Mouse (Mus musculus) intestine, embryonic 15.5 days (tissue): ENCODE results near the gene Coa7. TPM values are rescaled to one million over a fixed set of nuclear protein-coding genes. Genes with fewer than 3 reads are reported as not detected.

Experiments
- ATAC-seq: fragments of 200-750 bp; cut with Nextera tagmentation; 2 replicates; pipeline ENCODE4 v1.8.0; 2017; ENCODE audit warnings: moderate TSS enrichment, moderate library complexity
- H3K27ac ChIP-seq: fragments of 300-500 bp; sonication (generic); 2 replicates; pipeline ENCODE4 v1.5.1; 2015; ENCODE audit warnings: mild to moderate bottlenecking, inconsistent platforms
- H3K27me3 ChIP-seq: fragments of 300-500 bp; sonication (generic); replicated peaks from 2 replicates; pipeline ENCODE4 v1.6.1; 2015; ENCODE audit warnings: inconsistent platforms
- H3K36me3 ChIP-seq: fragments of 300-500 bp; sonication (generic); 2 replicates; pipeline ENCODE4 v1.6.1; 2015; ENCODE audit warnings: inconsistent platforms
- H3K4me1 ChIP-seq: fragments of 300-500 bp; sonication (generic); replicated peaks from 2 replicates; pipeline ENCODE4 v1.6.1; 2015; ENCODE audit warnings: inconsistent platforms
- H3K4me2 ChIP-seq: fragments of 300-500 bp; sonication (generic); replicated peaks from 2 replicates; pipeline ENCODE4 v1.6.1; 2015; ENCODE audit warnings: mild to moderate bottlenecking, inconsistent platforms
- H3K4me3 ChIP-seq: fragments of 300-500 bp; sonication (generic); replicated peaks from 2 replicates; pipeline ENCODE4 v1.5.1; 2015; ENCODE audit warnings: inconsistent platforms
- H3K9ac ChIP-seq: fragments of 300-500 bp; sonication (generic); 2 replicates; pipeline ENCODE4 v1.6.1; 2015; ENCODE audit warnings: inconsistent platforms
- H3K9me3 ChIP-seq: fragments of 300-500 bp; sonication (generic); 2 replicates; pipeline ENCODE4 v1.6.1; 2016; ENCODE audit warnings: inconsistent platforms
- WGBS: fragments of 180-500 bp; shearing (Covaris S2); methylation state at CpG from one replicate; pipeline ENCODE4 v1.1.7; 2015; 5-methylcytosine and 5-hydroxymethylcytosine counted together
- polyA plus RNA-seq: library from polyadenylated mRNA; unstranded; fragments of >200 nt; fragmentation: Nextera tagmentation; extraction: Ambion mirVana; gene quantifications from 2 replicates; pipeline ENCODE4 v1.2.1, GENCODE M21; 2015

Gene Coa7
- polyA plus RNA-seq, 1 experiment from 2014 or later, result 65.3 TPM

DNA sequence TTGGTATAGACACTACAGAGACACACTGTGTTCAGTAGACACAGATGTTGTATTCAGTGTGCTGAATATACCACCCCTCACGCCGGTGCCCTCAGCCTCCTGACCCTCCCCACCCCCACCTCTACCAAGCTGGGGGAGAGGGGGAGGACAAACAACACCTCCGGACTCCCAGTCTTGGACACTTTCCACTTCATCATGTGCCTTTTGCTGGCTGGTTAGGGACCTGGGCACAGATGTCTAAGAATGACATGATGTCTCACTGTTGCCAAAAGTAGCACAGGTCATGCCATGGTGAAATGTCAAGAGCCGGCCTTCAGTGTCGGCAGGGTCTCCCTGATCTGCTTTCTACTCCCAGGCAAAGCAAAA is 36.2 kb downstream of the Coa7 start:
- H3K27ac ChIP-seq, result peak overlapping the region; percentile 45; the same call in 1 of the 2 replicates
- peaks cover 38% of the 10 kb centered on the region for H3K4me1 ChIP-seq
- 31% methylated on average over 5 of the region's 5 CpGs for WGBS
- no peaks in the 10 kb centered on the region for H3K36me3 ChIP-seq
- no peak overlapping the region for H3K4me2 ChIP-seq
- H3K27me3 ChIP-seq, result no peaks in the 10 kb centered on the region
- H3K9me3 ChIP-seq, result no peaks in the 10 kb centered on the region
- H3K4me3 ChIP-seq, result no peak overlapping the region
- no peak overlapping the region for H3K9ac ChIP-seq
- ATAC-seq, result no peak

DNA sequence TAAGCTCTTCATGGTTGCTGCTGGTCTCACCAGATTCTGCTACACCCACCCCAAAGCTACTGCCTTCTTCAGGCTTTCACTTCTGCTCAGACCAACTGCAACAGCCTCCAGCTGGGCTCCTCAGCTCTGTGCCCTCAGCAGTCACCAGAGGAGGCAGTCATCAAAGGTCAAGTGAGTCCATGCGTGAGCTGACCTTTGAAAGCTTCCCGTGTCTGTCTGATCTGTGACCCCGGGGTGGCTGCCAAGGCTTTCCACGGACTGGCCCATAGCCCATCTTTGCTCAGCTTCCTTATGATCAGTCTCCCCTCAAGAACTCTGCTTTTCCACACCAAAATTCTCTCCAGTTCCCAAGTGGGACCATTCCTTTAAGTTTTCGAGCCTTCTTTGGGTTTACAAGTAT is 41.3 kb downstream of the Coa7 start:
- H3K9me3 ChIP-seq, result no peaks in the 10 kb centered on the region
- H3K36me3 ChIP-seq, result no peaks in the 10 kb centered on the region
- H3K4me1 ChIP-seq, result 0 out of 2 replicates have a peak, but pooled peaks cover under 1% of the 10 kb centered on the region
- ATAC-seq, result peak; percentile 34; the same call in 1 of the 2 replicates
- 36% methylated on average over 5 of the region's 5 CpGs for WGBS
- no peak overlapping the region for H3K27ac ChIP-seq
- no peak overlapping the region for H3K4me2 ChIP-seq
- no peak overlapping the region for H3K9ac ChIP-seq
- no peaks in the 10 kb centered on the region for H3K27me3 ChIP-seq
- H3K4me3 ChIP-seq, result no peak overlapping the region

DNA sequence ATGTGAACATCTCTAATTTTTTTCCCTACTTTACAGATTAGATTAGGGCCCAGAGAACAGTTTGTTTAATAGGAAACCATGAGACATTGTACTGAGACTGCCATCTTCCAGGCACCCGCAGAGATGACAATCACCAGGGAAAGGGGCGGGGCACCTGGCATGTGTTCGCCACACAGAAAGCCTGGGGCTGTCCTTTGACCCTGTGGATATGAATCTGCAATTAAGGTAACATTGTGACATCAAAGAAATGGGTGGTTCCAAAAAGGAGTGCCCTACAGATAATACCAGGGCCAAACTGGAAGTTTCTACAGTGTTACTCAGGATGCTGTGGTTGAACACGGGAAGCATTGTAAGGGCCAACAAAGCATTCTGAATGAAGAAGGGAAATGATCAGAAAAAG is 42.5 kb downstream of the Coa7 start:
- peak; percentile 88 for ATAC-seq

DNA sequence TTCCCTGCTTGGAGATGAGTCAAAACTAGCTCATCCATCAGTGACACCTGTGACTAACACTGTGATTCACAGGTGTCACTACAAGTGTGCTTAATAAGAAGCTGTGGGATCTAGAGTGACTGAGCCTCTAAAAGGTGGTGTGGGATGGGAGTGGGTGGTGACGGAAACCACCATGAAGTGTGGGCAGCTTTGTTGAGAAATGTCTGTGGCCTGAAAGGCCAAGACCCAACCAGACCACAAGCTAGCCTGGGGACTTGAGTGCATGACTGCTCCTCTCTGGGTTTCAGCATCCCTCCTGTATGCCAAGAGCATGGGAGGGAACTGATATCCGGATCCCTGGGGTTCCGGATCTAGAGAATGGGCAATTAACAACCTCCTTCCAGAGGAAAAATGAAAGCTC is 43.5 kb downstream of the Coa7 start:
- WGBS, result 86% methylated on average over 3 of the region's 3 CpGs
- H3K27me3 ChIP-seq, result no peaks in the 10 kb centered on the region
- no peak overlapping the region for H3K4me2 ChIP-seq
- ATAC-seq, result no peak
- no peak overlapping the region for H3K27ac ChIP-seq
- no peaks in the 10 kb centered on the region for H3K36me3 ChIP-seq
- H3K4me1 ChIP-seq, result no peaks in the 10 kb centered on the region
- H3K9ac ChIP-seq, result no peak overlapping the region
- no peak overlapping the region for H3K4me3 ChIP-seq
- no peaks in the 10 kb centered on the region for H3K9me3 ChIP-seq

More for the DNA sequence above, 42.5 kb downstream of the Coa7 start:
- H3K27ac ChIP-seq, result no peak overlapping the region
- H3K4me1 ChIP-seq, result no peaks in the 10 kb centered on the region
- no peaks in the 10 kb centered on the region for H3K27me3 ChIP-seq
- H3K9me3 ChIP-seq, result no peaks in the 10 kb centered on the region
- WGBS, result 55% methylated on average over 4 of the region's 4 CpGs
- H3K4me3 ChIP-seq, result no peak overlapping the region
- H3K36me3 ChIP-seq, result no peaks in the 10 kb centered on the region
- no peak overlapping the region for H3K9ac ChIP-seq
- H3K4me2 ChIP-seq, result no peak overlapping the region

DNA sequence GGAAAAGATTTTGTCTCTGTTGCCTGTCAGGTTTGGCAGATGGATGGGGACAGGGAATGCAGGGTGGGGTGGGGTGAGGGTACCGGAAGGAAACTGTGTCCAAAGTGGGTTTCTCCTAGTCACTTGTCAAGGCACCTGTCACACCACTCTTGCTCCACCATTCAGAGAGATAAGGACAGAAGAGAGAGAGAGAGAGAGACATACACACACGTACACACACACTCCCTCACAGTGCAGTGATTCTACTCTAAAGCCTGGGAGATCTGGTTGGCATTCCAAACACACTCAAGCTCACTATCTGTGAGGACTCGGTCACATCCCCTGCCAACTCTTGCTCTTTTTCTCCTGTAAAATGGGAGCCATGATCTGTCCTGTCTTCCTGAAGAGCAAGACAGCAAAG is 44.2 kb downstream of the Coa7 start:
- Histone ChIP-seq H3K4me1 (no peaks in the 10 kb centered on the region), H3K9me3 (no peaks in the 10 kb centered on the region), H3K9ac (no peak overlapping the region), H3K36me3 (no peaks in the 10 kb centered on the region), H3K4me2 (no peak overlapping the region), H3K4me3 (no peak overlapping the region), H3K27ac (no peak overlapping the region), H3K27me3 (no peaks in the 10 kb centered on the region)
- WGBS, result 65% methylated on average over 3 of the region's 3 CpGs
- no peak for ATAC-seq

DNA sequence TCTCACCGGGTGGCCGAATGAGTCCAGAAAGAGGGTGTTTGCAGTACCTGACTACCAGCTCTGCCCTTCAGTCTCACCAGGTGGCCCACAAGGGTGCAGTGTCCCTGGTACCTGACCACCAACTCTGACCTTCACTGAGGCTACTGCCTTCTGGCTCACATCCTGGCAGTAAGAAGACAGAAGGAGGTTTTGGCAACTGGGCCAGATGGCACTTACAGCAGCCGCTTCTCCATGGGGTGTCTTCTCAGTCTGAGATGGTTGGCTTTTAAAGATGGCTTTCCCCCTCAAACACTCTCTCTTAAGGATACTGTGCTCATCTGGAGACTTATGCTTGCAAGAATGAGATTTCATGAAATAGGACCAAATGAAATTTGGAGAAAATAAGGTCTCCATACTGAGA is 51.5 kb downstream of the Coa7 start:
- H3K4me1 ChIP-seq, result peaks cover 7% of the 10 kb centered on the region
- H3K4me2 ChIP-seq, result no peak overlapping the region
- 85% methylated on average over 3 of the region's 3 CpGs for WGBS
- ATAC-seq, result no peak
- no peak overlapping the region for H3K27ac ChIP-seq
- peaks cover 20% of the 10 kb centered on the region for H3K27me3 ChIP-seq
- no peaks in the 10 kb centered on the region for H3K36me3 ChIP-seq
- no peaks in the 10 kb centered on the region for H3K9me3 ChIP-seq
- H3K9ac ChIP-seq, result no peak overlapping the region
- no peak overlapping the region for H3K4me3 ChIP-seq

DNA sequence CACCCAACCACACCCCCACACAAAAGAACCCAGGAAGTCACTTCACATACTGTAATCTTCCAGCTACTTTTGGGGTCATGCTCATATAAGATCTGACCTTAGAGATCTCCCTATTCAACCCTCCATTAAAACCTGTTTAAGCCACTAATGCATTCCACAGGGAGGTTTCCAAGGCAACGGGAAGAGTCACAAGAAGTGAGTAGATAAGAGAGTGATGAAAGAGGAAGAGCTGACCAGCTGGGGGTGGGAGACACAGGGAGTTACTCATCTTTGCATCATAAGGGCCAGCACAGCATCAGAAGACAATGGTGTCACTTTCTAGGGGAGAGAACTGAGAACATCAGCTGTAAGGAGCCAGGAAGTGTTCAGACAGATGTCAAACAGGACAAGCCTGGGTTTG is 52.2 kb downstream of the Coa7 start:
- Histone ChIP-seq H3K27me3 (peaks cover 21% of the 10 kb centered on the region), H3K4me3 (no peak overlapping the region), H3K4me1 (peaks cover 7% of the 10 kb centered on the region), H3K4me2 (no peak overlapping the region), H3K27ac (no peak overlapping the region), H3K9me3 (no peaks in the 10 kb centered on the region), H3K9ac (no peak overlapping the region), H3K36me3 (no peaks in the 10 kb centered on the region)
- ATAC-seq, result no peak
- 23% methylated on average over 1 of the region's 1 CpGs for WGBS

DNA sequence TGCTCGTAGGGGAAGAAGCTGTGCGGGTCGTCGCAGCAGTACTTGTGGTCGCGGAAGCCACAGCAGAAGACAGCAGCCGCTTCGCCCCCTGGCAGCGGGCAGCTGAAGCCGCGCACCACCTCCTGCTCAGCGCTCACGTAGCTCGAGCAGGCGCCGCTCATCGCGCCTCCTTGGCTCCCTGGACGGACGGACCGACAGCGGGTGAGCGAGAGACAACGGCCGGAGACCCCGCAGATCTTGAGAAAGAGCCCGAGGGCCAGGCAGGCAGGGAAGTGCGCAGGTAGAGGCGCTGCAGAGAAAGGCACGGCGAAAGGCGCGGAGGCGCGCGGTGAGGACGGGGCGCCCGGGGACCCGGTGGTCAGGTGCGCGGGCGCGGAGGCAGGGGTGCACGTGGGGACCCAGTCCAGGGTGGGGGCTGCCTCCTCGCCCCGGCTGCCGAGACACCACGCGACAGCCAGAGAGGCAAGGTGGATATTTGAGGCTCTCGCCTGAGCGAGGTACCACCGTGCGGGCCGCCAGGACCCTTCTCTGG is 55.3 kb downstream of the Coa7 start, which contains the start of gene Shisal2a:
Gene Shisal2a, minus strand, starts transcription at position 167 of the 532 bp plus-strand sequence.
- 2% methylated on average over 55 of the region's 55 CpGs for WGBS
- peak; percentile 31; the same call in 1 of the 2 replicates for ATAC-seq

DNA sequence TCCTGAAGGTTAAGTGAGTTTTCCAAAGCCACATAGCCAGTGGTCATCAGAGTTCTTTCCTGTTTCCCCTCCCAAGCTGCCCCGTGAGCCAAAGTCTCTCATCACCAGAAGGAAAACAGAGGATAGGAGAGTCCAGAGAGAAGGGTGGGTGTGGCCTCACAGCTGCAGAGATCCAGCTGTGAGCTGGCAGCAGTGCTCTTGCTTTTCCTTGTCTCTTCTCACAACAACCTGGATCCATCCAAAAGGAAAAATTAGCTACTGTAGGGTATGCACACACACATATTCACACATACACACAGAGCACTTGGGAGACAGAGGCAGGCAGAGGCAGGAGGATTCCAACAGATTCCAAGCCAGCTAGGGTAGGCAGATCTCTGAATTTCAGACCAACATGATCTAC is 58.1 kb downstream of the Coa7 start:
- no peak for ATAC-seq
- Histone ChIP-seq H3K4me2 (no peak overlapping the region), H3K36me3 (no peaks in the 10 kb centered on the region), H3K4me1 (peaks cover 14% of the 10 kb centered on the region), H3K9me3 (no peaks in the 10 kb centered on the region), H3K27ac (no peak overlapping the region), H3K9ac (no peak overlapping the region), H3K4me3 (no peak overlapping the region), H3K27me3 (peaks cover 21% of the 10 kb centered on the region)
- WGBS, result 11% methylated on average over 1 of the region's 1 CpGs

More for the DNA sequence above, 55.3 kb downstream of the Coa7 start, which contains the start of gene Shisal2a:
- Histone ChIP-seq H3K9ac (peak within 1 kb of the TSS; percentile 58), H3K36me3 (no peaks in the 10 kb centered on the region), H3K4me2 (peak within 1 kb of the TSS; percentile 89), H3K27me3 (peaks cover 21% of the 10 kb centered on the region), H3K9me3 (no peaks in the 10 kb centered on the region), H3K4me3 (peak within 1 kb of the TSS; percentile 44), H3K27ac (no peak within 1 kb of the TSS), H3K4me1 (peaks cover 13% of the 10 kb centered on the region)

DNA sequence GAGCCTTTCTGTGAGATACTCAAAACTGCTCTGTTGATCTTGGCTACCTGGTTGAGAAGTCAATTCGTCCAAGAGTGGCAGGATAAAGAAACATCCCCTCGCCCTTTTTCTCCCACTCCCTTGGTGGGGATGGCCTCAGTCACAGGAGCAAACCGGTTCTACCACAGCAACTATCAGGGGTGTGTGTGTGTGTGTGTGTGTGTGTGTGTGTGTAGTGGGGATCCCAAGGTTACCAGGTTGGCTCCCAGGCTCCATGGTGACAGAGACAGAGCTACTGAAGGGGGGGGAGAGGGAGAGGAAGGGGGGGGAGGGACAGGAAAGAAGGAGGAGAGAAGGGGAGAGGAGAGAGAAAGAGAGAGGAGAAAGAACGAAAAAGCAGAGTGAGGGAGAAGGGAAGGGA is 59.2 kb downstream of the Coa7 start:
- 24% methylated on average over 4 of the region's 4 CpGs for WGBS
- ATAC-seq, result peak; percentile 39
- Histone ChIP-seq H3K27me3 (peaks cover 21% of the 10 kb centered on the region), H3K9me3 (no peaks in the 10 kb centered on the region), H3K4me1 (peaks cover 14% of the 10 kb centered on the region), H3K27ac (peak overlapping the region; percentile 70; the same call in 1 of the 2 replicates), H3K36me3 (no peaks in the 10 kb centered on the region), H3K4me3 (peak overlapping the region; percentile 35; the same call in 1 of the 2 replicates), H3K4me2 (peak overlapping the region; percentile 70), H3K9ac (no peak overlapping the region)

DNA sequence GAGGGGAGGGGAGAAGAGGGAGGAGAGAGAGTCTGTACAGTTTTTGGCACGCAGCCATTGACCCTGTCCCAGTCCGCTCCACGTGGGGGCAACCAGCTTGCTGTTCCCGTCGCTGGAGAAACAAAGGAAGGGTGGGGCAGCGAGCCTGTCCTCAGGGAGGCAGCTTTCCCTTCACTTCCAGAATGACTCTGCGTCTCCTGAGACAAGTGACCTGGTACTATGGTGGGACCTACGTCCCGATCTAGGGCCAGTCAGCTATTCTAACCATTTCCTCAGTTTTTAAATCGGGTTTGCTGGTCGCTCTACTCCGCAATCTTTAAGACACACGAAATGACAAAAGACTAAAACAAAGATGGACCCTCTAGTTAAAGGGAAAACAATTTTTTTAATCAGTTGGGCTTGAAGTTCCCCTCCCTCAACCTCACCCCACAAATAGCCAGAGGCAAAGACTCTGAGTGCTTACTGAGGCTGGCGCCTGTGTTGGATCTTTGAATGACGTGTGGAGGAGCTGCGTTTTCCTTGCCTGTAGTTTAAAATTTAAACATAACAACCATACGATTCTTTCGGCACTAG is 59.8 kb downstream of the Coa7 start:
- 1% methylated on average over 18 of the region's 18 CpGs for WGBS
- ATAC-seq, result peak; percentile 70
- H3K27ac ChIP-seq, result peak overlapping the region; percentile 70
- H3K4me2 ChIP-seq, result peak overlapping the region; percentile 70
- H3K9ac ChIP-seq, result peak overlapping the region; percentile 45
- H3K9me3 ChIP-seq, result no peaks in the 10 kb centered on the region
- peaks cover 18% of the 10 kb centered on the region for H3K4me1 ChIP-seq
- H3K4me3 ChIP-seq, result peak overlapping the region; percentile 35
- H3K36me3 ChIP-seq, result no peaks in the 10 kb centered on the region
- peaks cover 16% of the 10 kb centered on the region for H3K27me3 ChIP-seq

DNA sequence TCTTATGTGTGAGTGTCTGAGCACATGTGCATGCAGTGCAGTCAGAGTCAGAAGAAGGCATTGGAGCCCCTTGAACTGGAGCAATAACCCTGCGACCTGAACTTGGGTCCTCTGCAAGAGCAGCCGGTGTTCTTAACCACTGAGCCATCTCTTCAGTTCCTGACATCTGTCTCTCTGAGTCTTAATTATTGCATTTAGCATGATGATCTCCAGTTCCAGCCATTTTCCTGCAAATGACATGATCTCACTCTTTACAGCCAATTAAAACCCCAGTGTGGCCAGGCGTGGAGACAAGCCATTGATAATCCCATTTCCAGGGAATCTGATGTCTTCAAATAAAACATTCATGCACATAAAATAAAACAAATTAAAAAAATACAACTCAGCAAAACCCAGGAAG is 60.8 kb downstream of the Coa7 start:
- Histone ChIP-seq H3K4me2 (no peak overlapping the region), H3K4me1 (peaks cover 11% of the 10 kb centered on the region; the same call in 1 of the 2 replicates), H3K9ac (no peak overlapping the region), H3K9me3 (no peaks in the 10 kb centered on the region), H3K27me3 (peaks cover 6% of the 10 kb centered on the region; the same call in 1 of the 2 replicates), H3K36me3 (no peaks in the 10 kb centered on the region), H3K4me3 (no peak overlapping the region), H3K27ac (no peak overlapping the region)
- 70% methylated on average over 3 of the region's 3 CpGs for WGBS
- ATAC-seq, result no peak

DNA sequence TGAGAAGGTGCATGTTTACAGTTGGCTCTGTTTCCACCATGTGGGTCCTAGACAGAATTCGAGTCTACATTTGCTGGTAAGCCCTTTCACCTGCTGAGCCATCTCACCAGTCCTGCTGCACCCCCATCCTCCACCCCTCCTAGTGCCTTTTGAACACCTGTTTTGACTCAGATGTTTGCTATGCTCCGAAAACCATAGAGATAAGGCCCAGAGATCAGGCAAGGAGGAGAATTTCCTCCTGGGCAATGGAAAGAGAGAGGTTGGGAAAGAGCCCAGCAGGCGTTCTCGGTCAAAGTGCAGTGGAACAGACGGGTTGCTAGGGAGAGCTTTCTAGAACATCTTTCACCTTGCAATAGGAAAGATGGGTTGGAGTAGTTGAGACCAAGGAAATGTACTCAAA is 63.2 kb downstream of the Coa7 start:
- no peak overlapping the region for H3K9ac ChIP-seq
- no peaks in the 10 kb centered on the region for H3K9me3 ChIP-seq
- H3K27ac ChIP-seq, result peak overlapping the region; percentile 45
- H3K4me2 ChIP-seq, result 0 out of 2 replicates have a peak overlapping the region, but pooled peaks have one; percentile 3
- no peak overlapping the region for H3K4me3 ChIP-seq
- H3K36me3 ChIP-seq, result no peaks in the 10 kb centered on the region
- WGBS, result 66% methylated on average over 5 of the region's 5 CpGs
- no peaks in the 10 kb centered on the region for H3K27me3 ChIP-seq
- peaks cover 11% of the 10 kb centered on the region; the same call in 1 of the 2 replicates for H3K4me1 ChIP-seq
- peak; percentile 75 for ATAC-seq
